Mouse (Mus musculus) forebrain, postnatal 0 days (tissue): ENCODE measurements around the gene Wdr11. TPM values are rescaled to one million over a fixed set of nuclear protein-coding genes. Genes with fewer than 3 reads are reported as not detected.

Source experiments
- ATAC-seq: fragments of 200-750 bp; cut with Nextera tagmentation; 2 replicates; pipeline ENCODE4 v1.8.0; 2017; ENCODE audit warnings: mild to moderate bottlenecking, moderate library complexity
- DNase-seq: peaks from one replicate; pipeline ENCODE4 v3.0.0-alpha.2; 2015
- H3K27ac ChIP-seq: fragments of 300-500 bp; sonication (generic); 2 replicates; pipeline ENCODE4 v1.5.1; 2014; ENCODE audit warnings: low read depth, mild to moderate bottlenecking, antibody characterized with exemption, low read length, moderate library complexity, mixed read lengths
- H3K27me3 ChIP-seq: fragments of 300-500 bp; sonication (generic); 2 replicates; pipeline ENCODE4 v1.6.1; 2014; ENCODE audit warnings: mild to moderate bottlenecking, low read length, mixed read lengths; ENCODE audit not compliant: insufficient read depth
- H3K36me3 ChIP-seq: fragments of 300-500 bp; sonication (generic); 2 replicates; pipeline ENCODE4 v1.6.1; 2014; ENCODE audit warnings: mild to moderate bottlenecking, moderate library complexity; ENCODE audit not compliant: insufficient read depth
- H3K4me1 ChIP-seq: fragments of 300-500 bp; sonication (generic); 2 replicates; pipeline ENCODE4 v1.6.1; 2014; ENCODE audit warnings: antibody characterized with exemption; ENCODE audit not compliant: insufficient read depth
- H3K4me2 ChIP-seq: fragments of 300-500 bp; sonication (generic); 2 replicates; pipeline ENCODE4 v1.6.1; 2014; ENCODE audit warnings: low read depth, mild to moderate bottlenecking, moderate library complexity
- H3K4me3 ChIP-seq: fragments of 300-500 bp; sonication (generic); 2 replicates; pipeline ENCODE4 v1.5.1; 2014; ENCODE audit warnings: low read depth, low read length, mixed read lengths
- H3K9ac ChIP-seq: fragments of 300-500 bp; sonication (generic); 2 replicates; pipeline ENCODE4 v1.6.1; 2014; ENCODE audit warnings: mild to moderate bottlenecking
- H3K9me3 ChIP-seq: fragments of 300-500 bp; sonication (generic); 2 replicates; pipeline ENCODE4 v1.6.1; 2016; ENCODE audit warnings: low read length
- CTCF ChIP-seq: sonication (generic); IDR thresholded peaks from 2 replicates; pipeline ENCODE4 v1.5.1; 2016; ENCODE audit warnings: antibody characterized with exemption, control low read depth, low read depth
- WGBS: fragments of 180-500 bp; shearing (Covaris S2); extraction: QIAGEN DNeasy Blood & Tissue Kit; methylation state at CpG from one replicate; pipeline ENCODE4 v1.1.7; 2014; 5-methylcytosine and 5-hydroxymethylcytosine counted together
- polyA plus RNA-seq: library from polyadenylated mRNA; unstranded; fragments of >200 nt; fragmentation: Nextera tagmentation; extraction: Ambion mirVana; gene quantifications from 2 replicates; pipeline ENCODE4 v1.2.1, GENCODE M21; 2015
- total RNA-seq: library from RNA; depleted of rRNA; stranded (reverse); fragments of >200 nt; gene quantifications from 2 replicates; pipeline ENCODE4 v1.2.3, GENCODE M21; 2014

Gene Wdr11
- total and polyA plus RNA-seq, 2 experiments from 2014 or later: 29.5 to 42.6 TPM

DNA sequence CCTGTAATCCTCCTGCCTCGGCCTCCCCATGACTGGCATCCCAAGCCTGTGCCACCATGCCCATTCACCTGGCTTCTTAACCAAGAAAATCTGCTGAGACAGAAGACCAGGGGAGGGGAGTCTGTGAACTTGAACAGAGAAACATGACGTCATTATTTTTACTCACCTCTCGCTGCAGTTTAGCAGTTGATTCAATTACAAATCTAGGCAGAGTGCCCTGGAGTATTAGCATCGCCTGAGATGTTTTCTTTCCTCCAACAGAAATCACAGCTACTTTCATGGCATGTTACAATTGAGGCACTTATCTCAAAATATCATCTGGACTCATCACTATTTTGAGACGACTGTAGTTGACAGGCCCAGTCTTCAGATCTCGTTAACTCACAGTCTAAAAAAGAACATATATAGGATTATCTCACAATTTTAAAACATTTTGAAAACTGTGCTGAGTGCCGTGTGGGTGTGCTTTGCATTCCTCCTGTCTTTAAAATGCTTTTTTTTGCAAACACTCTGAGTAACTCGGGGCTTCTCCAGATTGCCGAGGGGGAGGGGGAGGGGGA is 61.3 kb downstream of the Wdr11 start:
- WGBS: 16% methylated on average over 9 of the region's 9 CpGs
- H3K36me3 ChIP-seq: no peaks in the 10 kb centered on the region
- no peak overlapping the region for H3K27ac ChIP-seq
- TF ChIP-seq CTCF: no peak
- DNase-seq (peak; percentile 51), ATAC-seq (peak; percentile 39; the same call in 1 of the 2 replicates)
- H3K4me1 ChIP-seq: peaks cover 12% of the 10 kb centered on the region; the same call in 1 of the 2 replicates
- H3K27me3 ChIP-seq: no peaks in the 10 kb centered on the region
- H3K4me2 ChIP-seq: no peak overlapping the region
- H3K9me3 ChIP-seq: no peaks in the 10 kb centered on the region
- no peak overlapping the region for H3K9ac ChIP-seq
- H3K4me3 ChIP-seq: no peak overlapping the region

- H3K9me3 ChIP-seq: no peaks in the 10 kb centered on the region
- peak; percentile 100 for TF ChIP-seq CTCF
- ATAC-seq (peak; percentile 69), DNase-seq (peak; percentile 87)
- H3K36me3 ChIP-seq: no peaks in the 10 kb centered on the region
- H3K4me1 ChIP-seq: peaks cover 12% of the 10 kb centered on the region; the same call in 1 of the 2 replicates
- no peak overlapping the region for H3K9ac ChIP-seq
- no peak overlapping the region for H3K4me2 ChIP-seq
- H3K4me3 ChIP-seq: no peak overlapping the region
- WGBS: 10% methylated on average over 11 of the region's 11 CpGs
- no peaks in the 10 kb centered on the region for H3K27me3 ChIP-seq
- H3K27ac ChIP-seq: 0 out of 2 replicates have a peak overlapping the region, but pooled peaks have one; percentile 35
Measured at GRCm38 (mm10) chr7:129653791-129654271, 62.2 kb downstream of the Wdr11 start.

GRCm38 (mm10) chr7:129654923-129655322 is 63.3 kb downstream of the Wdr11 start:
- Histone ChIP-seq H3K4me2 (no peak overlapping the region), H3K9ac (no peak overlapping the region), H3K9me3 (no peaks in the 10 kb centered on the region), H3K27ac (no peak overlapping the region), H3K4me3 (no peak overlapping the region), H3K36me3 (no peaks in the 10 kb centered on the region), H3K27me3 (no peaks in the 10 kb centered on the region), H3K4me1 (peaks cover 12% of the 10 kb centered on the region; the same call in 1 of the 2 replicates)
- DNase-seq: peak; percentile 42
- no peak for ATAC-seq
- 13% methylated on average over 12 of the region's 12 CpGs for WGBS
- TF ChIP-seq CTCF: no peak

DNA sequence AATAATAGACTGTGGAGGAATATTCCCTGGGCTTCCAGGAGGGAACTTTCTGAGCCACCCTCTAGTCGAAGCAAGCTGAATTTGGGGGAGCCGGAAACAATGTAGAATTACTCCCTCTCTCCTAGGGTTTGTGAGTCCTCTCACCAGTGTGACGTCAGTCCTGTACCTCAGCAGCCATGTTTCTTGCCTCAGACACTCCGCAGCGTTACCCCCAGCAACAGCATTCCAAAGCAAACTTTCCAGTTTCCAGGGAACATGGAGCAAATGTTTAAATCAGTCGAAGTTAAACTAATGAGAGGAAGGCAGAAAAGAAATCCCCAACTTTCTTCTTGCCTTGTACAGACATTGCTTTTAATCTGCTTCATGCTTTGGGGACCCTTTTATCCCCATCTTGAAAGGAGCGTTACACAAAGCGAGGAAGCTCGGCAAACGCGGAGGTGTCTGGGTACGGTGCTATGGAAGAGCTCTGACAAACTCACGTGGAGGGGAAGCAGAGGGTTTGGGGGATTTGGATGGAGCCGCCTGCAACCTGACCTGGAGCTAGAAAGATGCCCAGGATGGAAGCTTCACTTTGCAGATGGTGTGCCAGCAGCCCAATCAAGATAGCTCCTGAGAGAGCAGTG is 64.1 kb downstream of the Wdr11 start:
- H3K27ac ChIP-seq: no peak overlapping the region
- 24% methylated on average over 14 of the region's 14 CpGs for WGBS
- peaks cover 12% of the 10 kb centered on the region; the same call in 1 of the 2 replicates for H3K4me1 ChIP-seq
- no peaks in the 10 kb centered on the region for H3K36me3 ChIP-seq
- H3K4me3 ChIP-seq: no peak overlapping the region
- H3K27me3 ChIP-seq: no peaks in the 10 kb centered on the region
- ATAC-seq: no peak
- H3K4me2 ChIP-seq: no peak overlapping the region
- H3K9ac ChIP-seq: no peak overlapping the region
- H3K9me3 ChIP-seq: no peaks in the 10 kb centered on the region
- DNase-seq: no peak
- TF ChIP-seq CTCF: no peak

- TF ChIP-seq CTCF: no peak
- Histone ChIP-seq H3K9me3 (no peaks in the 10 kb centered on the region), H3K9ac (no peak overlapping the region), H3K27ac (no peak overlapping the region), H3K27me3 (no peaks in the 10 kb centered on the region), H3K4me1 (peaks cover 12% of the 10 kb centered on the region; the same call in 1 of the 2 replicates), H3K4me2 (no peak overlapping the region), H3K36me3 (no peaks in the 10 kb centered on the region), H3K4me3 (no peak overlapping the region)
- DNase-seq: no peak
- 88% methylated on average over 8 of the region's 8 CpGs for WGBS
- no peak for ATAC-seq
Measured at GRCm38 (mm10) chr7:129657867-129658266, 66.2 kb downstream of the Wdr11 start.

DNA sequence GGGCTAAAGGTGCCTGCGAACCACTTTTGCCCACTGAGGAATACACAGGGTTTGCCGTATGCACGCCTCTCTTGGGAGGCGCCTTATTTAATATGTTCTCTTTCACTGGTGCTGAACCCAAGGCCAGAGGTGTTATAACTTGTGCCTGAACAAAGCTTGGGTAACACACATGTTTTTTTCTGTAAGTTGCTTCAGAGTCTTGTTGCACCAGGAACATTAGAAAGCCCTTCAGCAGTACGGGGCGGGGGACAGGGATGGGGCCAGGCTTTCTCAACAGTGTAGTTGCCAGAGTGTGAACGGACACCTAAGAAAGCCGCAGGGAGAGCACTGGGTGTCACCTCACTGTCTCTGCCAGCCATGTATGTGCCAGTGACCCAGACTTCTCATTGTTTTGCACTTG is 68.1 kb downstream of the Wdr11 start:
- DNase-seq (no peak), ATAC-seq (no peak)
- H3K4me2 ChIP-seq: no peak overlapping the region
- H3K27me3 ChIP-seq: no peaks in the 10 kb centered on the region
- no peaks in the 10 kb centered on the region for H3K9me3 ChIP-seq
- H3K4me1 ChIP-seq: peaks cover 8% of the 10 kb centered on the region; the same call in 1 of the 2 replicates
- no peak overlapping the region for H3K9ac ChIP-seq
- TF ChIP-seq CTCF: no peak
- 87% methylated on average over 8 of the region's 8 CpGs for WGBS
- H3K36me3 ChIP-seq: no peaks in the 10 kb centered on the region
- H3K27ac ChIP-seq: no peak overlapping the region
- no peak overlapping the region for H3K4me3 ChIP-seq

GRCm38 (mm10) chr7:129660546-129660945 is 68.9 kb downstream of the Wdr11 start:
- ATAC-seq (no peak), DNase-seq (no peak)
- no peak overlapping the region for H3K9ac ChIP-seq
- WGBS: 87% methylated on average over 9 of the region's 9 CpGs
- peaks cover 2% of the 10 kb centered on the region; the same call in 1 of the 2 replicates for H3K4me1 ChIP-seq
- no peak overlapping the region for H3K4me3 ChIP-seq
- no peak for TF ChIP-seq CTCF
- H3K36me3 ChIP-seq: no peaks in the 10 kb centered on the region
- no peaks in the 10 kb centered on the region for H3K27me3 ChIP-seq
- no peak overlapping the region for H3K27ac ChIP-seq
- H3K4me2 ChIP-seq: no peak overlapping the region
- H3K9me3 ChIP-seq: no peaks in the 10 kb centered on the region
